In the genomic region with DNA sequence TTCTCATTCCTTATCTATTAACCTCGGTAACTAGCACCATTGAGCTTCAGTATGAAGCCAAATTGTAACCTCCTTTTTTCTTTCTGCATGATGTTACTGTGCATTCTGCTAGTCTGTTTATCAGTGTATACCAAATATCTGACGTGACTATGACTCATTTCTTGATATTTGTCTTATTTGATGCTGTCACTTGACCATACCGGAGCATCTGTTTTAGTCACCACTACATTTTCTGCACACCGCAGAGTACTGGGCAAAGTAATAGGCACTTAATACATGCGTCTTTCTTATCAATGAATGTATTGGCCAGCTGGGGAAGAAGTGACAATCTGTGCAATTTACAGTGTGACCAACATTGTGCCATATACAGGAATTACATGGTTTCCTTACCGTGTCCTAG, we compare ENCODE assay signal across 15 mouse cellular contexts.
"Had no signal": no experiment of that assay in that cellular context is flagged by ENCODE, and none has a peak within 500 bp of the region (broad histone marks: within the 10 kb centered on the region; RNA-seq: fewer than 3 reads in every experiment).

No protein-coding gene starts in this region.

- H3K4me3 ChIP-seq: left cerebral cortex, adult 2 months; limb, embryonic 10.5 days; liver, embryonic 15.5 days; midbrain, embryonic 10.5 days; myocyte; neural tube, embryonic 15.5 days; stomach, embryonic 15.5 days had no signal

- H3K36me3 ChIP-seq: limb, embryonic 10.5 days; liver, embryonic 15.5 days; midbrain, embryonic 10.5 days; neural tube, embryonic 15.5 days; stomach, embryonic 15.5 days had no signal

- DNase-seq: kidney, adult 18-20 months; kidney, postnatal 10 days; lung, adult 2 months; lung, postnatal 36 days; midbrain, embryonic 14.5 days; right cerebral cortex, adult 18-20 months; right cerebral cortex, postnatal 25 days had no signal

- ATAC-seq: lung, postnatal 0 days had no signal

- H3K4me1 ChIP-seq: limb, embryonic 10.5 days; liver, embryonic 15.5 days; midbrain, embryonic 10.5 days; neural tube, embryonic 15.5 days; stomach, embryonic 15.5 days had no signal

- H3K27ac ChIP-seq: left cerebral cortex, adult 2 months; limb, embryonic 10.5 days; liver, embryonic 15.5 days; midbrain, embryonic 10.5 days; neural tube, embryonic 15.5 days; stomach, embryonic 15.5 days had no signal

- H3K27me3 ChIP-seq: liver, embryonic 15.5 days; neural tube, embryonic 15.5 days; stomach, embryonic 15.5 days had no signal
